Mouse (Mus musculus) olfactory bulb, adult 2 months (tissue): Measurements from ENCODE around the gene C77080.

Source experiments
- CTCF ChIP-seq: fragments of 200-500 bp; IDR thresholded peaks from 2 replicates; pipeline ENCODE4 v1.5.1; 2012; ENCODE audit warnings: low read depth, mild to moderate bottlenecking, low read length, moderate library complexity; ENCODE audit not compliant: insufficient read depth
- POLR2A ChIP-seq: fragments of 200-500 bp; IDR thresholded peaks from 2 replicates; pipeline ENCODE4 v1.6.1; 2012; ENCODE audit warnings: mild to moderate bottlenecking, low read depth, low read length, moderate library complexity; ENCODE audit not compliant: insufficient read depth

DNA sequence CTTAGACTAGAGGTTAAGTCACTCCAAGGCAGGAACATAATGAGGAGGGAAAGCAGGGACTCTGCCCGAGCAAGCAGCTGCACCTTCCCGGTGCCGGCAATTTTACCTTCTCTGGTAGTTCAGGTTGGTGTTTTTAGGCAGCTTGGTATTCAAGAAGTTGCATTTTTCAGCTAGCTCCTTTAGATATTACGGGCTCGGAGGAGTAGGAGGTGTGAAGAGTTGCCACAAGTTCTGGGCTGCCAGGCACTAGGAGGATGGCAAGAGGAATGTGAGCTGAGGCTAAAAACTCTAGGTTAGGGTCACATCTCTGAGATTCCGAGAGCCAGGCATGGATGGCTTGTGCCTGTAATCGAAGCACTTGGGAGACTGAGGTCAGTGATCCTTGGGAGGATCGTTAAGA lies 28.5 kb upstream of the C77080 start:
- TF ChIP-seq POLR2A (no peak), CTCF (no peak)
